Mouse (Mus musculus): ENCODE measurements around the gene Otud7b.

Otud7b gene

GRCm38 (mm10) chr3:96132478-96132877 lies 28.2 kb downstream of the Otud7b start:
- CTCF ChIA-PET = no interaction called here

- CTCF ChIA-PET = no interaction called here
These were observed 29.1 kb downstream of the Otud7b start for GRCm38 (mm10) chr3:96133327-96133905.

GRCm38 (mm10) chr3:96135011-96135410 lies 30.7 kb downstream of the Otud7b start:
- CTCF ChIA-PET = interaction anchor here (0.6 kb wide), 1 partner anchor 441 kb away, joined by 4 read pairs; no protein-coding TSS in a partner anchor

GRCm38 (mm10) chr3:96147950-96148349 lies 43.6 kb downstream of the Otud7b start:
- CTCF ChIA-PET = interaction anchor here (1.0 to 2.4 kb wide), 7 partner anchors 22 to 89 kb away, joined by 3 to 12 read pairs (median 3); no protein-coding TSS in a partner anchor

- CTCF ChIA-PET = interaction anchor here (0.6 kb wide), 1 partner anchor 225 kb away, joined by 3 read pairs; no protein-coding TSS in a partner anchor
These were observed 47.5 kb downstream of the Otud7b start for GRCm38 (mm10) chr3:96151836-96152235.

GRCm38 (mm10) chr3:96152611-96153010 lies 48.3 kb downstream of the Otud7b start:
- CTCF ChIA-PET = interaction anchor here (0.7 to 1.5 kb wide), 2 partner anchors 73 to 94 kb away, joined by 3 read pairs; partner anchors contain the start of gene Vps45

- CTCF ChIA-PET = interaction anchor here (1.6 kb wide), 1 partner anchor 10 kb away, joined by 4 read pairs; no protein-coding TSS in a partner anchor
These were observed 51.2 kb downstream of the Otud7b start for GRCm38 (mm10) chr3:96155501-96155900.

- CTCF ChIA-PET = interaction anchor here (0.5 to 1.4 kb wide), 4 partner anchors 37 to 824 kb away, joined by 3 to 7 read pairs (median 4); no protein-coding TSS in a partner anchor
These were observed 55.5 kb downstream of the Otud7b start for GRCm38 (mm10) chr3:96159820-96160219.

- CTCF ChIA-PET = interaction anchor here (0.6 to 1.4 kb wide), 2 partner anchors 36 to 254 kb away, joined by 3 to 4 read pairs; no protein-coding TSS in a partner anchor
These were observed 56.0 kb downstream of the Otud7b start for GRCm38 (mm10) chr3:96160222-96160802.

- CTCF ChIA-PET = interaction anchor here (0.8 kb wide), 1 partner anchor 96 kb away, joined by 3 read pairs; no protein-coding TSS in a partner anchor
These were observed 56.6 kb downstream of the Otud7b start for GRCm38 (mm10) chr3:96160803-96161516.

GRCm38 (mm10) chr3:96161869-96162840 lies 57.8 kb downstream of the Otud7b start, which contains the start of gene Mtmr11:
Gene Mtmr11, plus strand, starts transcription at chr3:96162004.
- CTCF ChIA-PET = interaction anchor here (0.8 to 1.0 kb wide), 2 partner anchors 17 to 98 kb away, joined by 3 read pairs; no protein-coding TSS in a partner anchor

- CTCF ChIA-PET = no interaction called here
These were observed 58.7 kb downstream of the Otud7b start for GRCm38 (mm10) chr3:96163040-96163439.

- CTCF ChIA-PET = no interaction called here
These were observed 64.3 kb downstream of the Otud7b start for GRCm38 (mm10) chr3:96168466-96169158.

GRCm38 (mm10) chr3:96170276-96170675 lies 65.9 kb downstream of the Otud7b start:
- CTCF ChIA-PET = interaction anchor here (1.4 kb wide), 1 partner anchor 22 kb away, joined by 3 read pairs; no protein-coding TSS in a partner anchor

- CTCF ChIA-PET = interaction anchor here (1.4 kb wide), 1 partner anchor 23 kb away, joined by 3 read pairs; no protein-coding TSS in a partner anchor
These were observed 66.7 kb downstream of the Otud7b start for GRCm38 (mm10) chr3:96170976-96171545.

- CTCF ChIA-PET = no interaction called here
These were observed 67.4 kb downstream of the Otud7b start for GRCm38 (mm10) chr3:96171583-96172196.

GRCm38 (mm10) chr3:96172197-96173178 lies 68.2 kb downstream of the Otud7b start, which contains the start of gene Sf3b4:
Gene Sf3b4, plus strand, starts transcription at chr3:96172332.
- CTCF ChIA-PET = no interaction called here

- CTCF ChIA-PET = no interaction called here
These were observed 68.9 kb downstream of the Otud7b start for GRCm38 (mm10) chr3:96173185-96173584.

All from spleen, embryonic (tissue).